Mouse (Mus musculus): ENCODE measurements around the gene Prpsap2. TPM values are rescaled to one million over a fixed set of nuclear protein-coding genes. Genes with fewer than 3 reads are reported as not detected.

Gene Prpsap2
- polyA plus RNA-seq, 1 experiment from 2014 or later: 41.6 TPM

DNA sequence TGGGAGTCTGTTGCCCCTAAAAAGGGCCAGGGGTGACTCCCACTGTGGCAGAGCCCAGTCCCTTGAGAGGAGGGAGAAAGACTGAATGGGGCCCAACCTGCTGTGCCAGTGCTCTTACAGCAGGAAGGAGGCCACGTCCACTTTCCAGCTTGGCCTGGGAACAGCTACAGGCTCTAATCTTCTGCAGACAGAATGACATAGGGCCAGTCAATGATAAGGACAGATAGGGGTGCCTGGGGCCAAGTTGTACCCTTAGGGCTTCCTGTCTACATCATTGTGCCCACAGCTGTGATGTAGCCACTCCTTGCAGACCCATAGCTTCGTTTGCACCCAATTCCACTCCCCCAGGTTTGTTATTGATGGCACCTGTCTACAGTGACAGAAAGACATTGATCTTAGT is 75.7 kb downstream of the Prpsap2 start:
- no peaks in the 10 kb centered on the region for H3K4me1 ChIP-seq (ENCODE audit: control insufficient read depth, insufficient read depth, low read length)
- ATAC-seq (ENCODE audit: low read depth): no peak
- no peaks in the 10 kb centered on the region for H3K36me3 ChIP-seq (ENCODE audit: control insufficient read depth, insufficient read depth, low read length)
- H3K4me3 ChIP-seq (ENCODE audit: low read depth, low read length): no peak overlapping the region
- H3K4me2 ChIP-seq (ENCODE audit: low read depth, low read length): no peak overlapping the region
- peaks cover 21% of the 10 kb centered on the region for H3K27me3 ChIP-seq (ENCODE audit: control insufficient read depth, insufficient read depth, low read length)
- H3K9me3 ChIP-seq (ENCODE audit: control insufficient read depth, low read length): no peaks in the 10 kb centered on the region
- no peak overlapping the region for H3K27ac ChIP-seq (ENCODE audit: low read depth, low read length)
- WGBS: 65% methylated on average over 2 of the region's 2 CpGs
- no peak overlapping the region for H3K9ac ChIP-seq (replicated peaks; ENCODE audit: low read depth, low read length)

DNA sequence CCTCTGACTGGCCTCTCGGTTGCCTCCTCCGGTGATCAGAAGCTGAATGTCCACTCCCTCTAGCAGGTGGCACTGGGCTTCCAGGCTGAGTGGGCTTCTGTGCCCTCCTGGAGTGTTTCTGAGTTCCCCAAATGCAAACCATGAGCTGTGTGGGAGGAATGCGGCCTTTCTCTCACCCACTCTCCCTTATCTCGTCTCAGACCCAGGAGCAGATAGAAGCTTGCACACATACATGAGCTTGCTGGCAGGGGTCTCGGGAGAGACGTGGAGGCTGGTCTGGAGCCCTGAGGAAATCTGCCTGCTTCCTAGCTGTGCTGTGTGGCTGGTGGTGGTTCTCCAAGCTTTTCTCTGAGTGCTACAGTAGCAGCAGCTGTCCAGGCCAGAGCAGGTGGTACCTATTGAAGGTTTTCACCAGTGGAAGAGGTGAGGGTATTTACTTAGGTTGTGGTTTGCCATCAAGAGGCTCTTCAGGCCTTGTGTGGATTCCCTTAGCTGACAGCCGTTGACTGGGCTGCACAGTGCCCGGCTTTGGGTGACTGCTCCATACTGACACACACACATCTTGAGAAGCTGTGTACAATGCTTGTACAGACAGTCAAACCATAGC is 76.7 kb downstream of the Prpsap2 start:
- Histone ChIP-seq H3K9ac (replicated peaks; ENCODE audit: low read depth, low read length) (no peak overlapping the region), H3K36me3 (ENCODE audit: control insufficient read depth, insufficient read depth, low read length) (no peaks in the 10 kb centered on the region), H3K9me3 (ENCODE audit: control insufficient read depth, low read length) (no peaks in the 10 kb centered on the region), H3K27me3 (ENCODE audit: control insufficient read depth, insufficient read depth, low read length) (peaks cover 21% of the 10 kb centered on the region), H3K4me1 (ENCODE audit: control insufficient read depth, insufficient read depth, low read length) (no peaks in the 10 kb centered on the region), H3K4me3 (ENCODE audit: low read depth, low read length) (no peak overlapping the region), H3K4me2 (ENCODE audit: low read depth, low read length) (no peak overlapping the region), H3K27ac (ENCODE audit: low read depth, low read length) (no peak overlapping the region)
- 72% methylated on average over 8 of the region's 8 CpGs for WGBS
- ATAC-seq (ENCODE audit: low read depth): no peak

DNA sequence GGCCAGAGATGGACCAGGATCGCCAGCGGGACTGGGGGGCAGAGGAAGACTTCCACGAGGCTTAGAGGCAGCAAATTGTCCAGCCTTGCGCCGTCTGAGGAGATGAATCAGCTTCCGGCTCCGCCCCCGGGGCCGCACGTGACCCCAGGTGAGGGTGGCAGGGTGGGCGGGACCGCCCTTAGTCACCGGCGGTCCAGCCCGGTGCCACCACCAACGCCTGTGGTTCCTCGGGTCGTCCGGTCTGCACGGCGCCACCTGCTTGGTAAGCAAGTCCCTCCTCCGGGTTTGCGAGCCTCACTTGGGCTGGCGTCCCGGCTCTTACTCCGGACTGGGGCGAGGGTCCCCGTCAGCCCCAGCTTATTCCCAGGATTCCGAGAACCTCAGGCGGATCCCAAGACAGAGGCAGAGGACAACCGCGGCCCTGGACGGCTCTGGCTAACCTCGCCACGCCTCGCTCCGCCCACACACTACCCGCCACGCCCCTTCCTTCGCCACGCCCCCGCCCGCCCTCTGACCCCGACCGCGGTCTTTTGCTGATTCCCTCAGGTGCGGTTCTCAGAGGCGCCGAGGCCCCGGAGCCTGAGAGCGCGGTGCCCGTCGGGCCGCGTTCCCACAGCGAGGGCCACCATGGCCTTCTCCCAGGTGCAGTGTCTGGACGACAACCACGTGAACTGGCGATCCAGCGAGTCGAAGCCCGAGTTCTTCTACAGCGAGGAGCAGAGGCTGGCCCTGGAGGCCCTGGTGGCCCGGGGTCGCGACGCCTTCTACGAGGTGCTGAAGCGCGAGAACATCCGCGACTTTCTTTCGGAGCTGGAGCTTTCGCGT is 77.8 kb downstream of the Prpsap2 start, which contains the start of gene Fam83g:
Gene Fam83g, plus strand, starts transcription at position 185 of the 825 bp plus-strand sequence.
- H3K9ac ChIP-seq (replicated peaks; ENCODE audit: low read depth, low read length): 0 out of 2 replicates have a peak within 1 kb of the TSS, but pooled peaks have one; percentile 2
- WGBS: 1% methylated on average over 74 of the region's 76 CpGs
- no peaks in the 10 kb centered on the region for H3K36me3 ChIP-seq (ENCODE audit: control insufficient read depth, insufficient read depth, low read length)
- peak within 1 kb of the TSS; percentile 29 for H3K4me3 ChIP-seq (ENCODE audit: low read depth, low read length)
- H3K27me3 ChIP-seq (ENCODE audit: control insufficient read depth, insufficient read depth, low read length): peaks cover 21% of the 10 kb centered on the region
- no peak within 1 kb of the TSS for H3K27ac ChIP-seq (ENCODE audit: low read depth, low read length)
- peak within 1 kb of the TSS; percentile 42 for H3K4me2 ChIP-seq (ENCODE audit: low read depth, low read length)
- ATAC-seq (ENCODE audit: low read depth): no peak
- H3K9me3 ChIP-seq (ENCODE audit: control insufficient read depth, low read length): no peaks in the 10 kb centered on the region
- no peaks in the 10 kb centered on the region for H3K4me1 ChIP-seq (ENCODE audit: control insufficient read depth, insufficient read depth, low read length)

Other genes with a start within 250 kb of the Prpsap2 start
- 69.7 and 74.8 TPM in 2 replicates for gene Epn2, start 182.4 kb downstream of the Prpsap2 start, polyA plus RNA-seq (2014; fragmentation: Nextera tagmentation; extraction: Ambion mirVana)
- 4.7 and 11.7 TPM in 2 replicates for gene Grap, start 108.8 kb downstream of the Prpsap2 start, polyA plus RNA-seq (2014; fragmentation: Nextera tagmentation; extraction: Ambion mirVana)
- 0.15 and 0.23 TPM in 2 replicates for gene Fam83g, start 78.0 kb downstream of the Prpsap2 start, polyA plus RNA-seq (2014; fragmentation: Nextera tagmentation; extraction: Ambion mirVana)
- gene Slc5a10, start 41.3 kb downstream of the Prpsap2 start, polyA plus RNA-seq (2014; fragmentation: Nextera tagmentation; extraction: Ambion mirVana): not detected in 2 replicates
- 52.0 and 63.2 TPM in 2 replicates for gene Ulk2, start 93.0 kb upstream of the Prpsap2 start, polyA plus RNA-seq (2014; fragmentation: Nextera tagmentation; extraction: Ambion mirVana)
- gene Akap10, start 168.2 kb upstream of the Prpsap2 start, polyA plus RNA-seq (2014; fragmentation: Nextera tagmentation; extraction: Ambion mirVana): 13.7 and 16.9 TPM in 2 replicates
- 10.0 and 15.0 TPM in 2 replicates for gene Specc1, start 194.7 kb upstream of the Prpsap2 start, polyA plus RNA-seq (2014; fragmentation: Nextera tagmentation; extraction: Ambion mirVana)

All from neural tube, embryonic 14.5 days (tissue).